Mouse (Mus musculus) G1E (cell line): Measurements from ENCODE around the gene Adra2a. TPM values are rescaled to one million over a fixed set of nuclear protein-coding genes. Genes with fewer than 3 reads are reported as not detected.

Experiments
- ATAC-seq: 2 replicates; pipeline ENCODE4 v1.8.0; 2016; ENCODE audit warnings: mild to moderate bottlenecking; ENCODE audit not compliant: insufficient number of reproducible peaks, poor library complexity, low FRiP score, severe bottlenecking; ENCODE audit errors: extremely low read depth
- DNase-seq: peaks from one replicate; pipeline ENCODE4 v3.0.0; 2012; ENCODE audit warnings: low spot score
- H3K27me3 ChIP-seq: 2 replicates; pipeline ENCODE4 v1.6.1; 2012; ENCODE audit warnings: mild to moderate bottlenecking, low read length, inconsistent platforms; ENCODE audit not compliant: insufficient read depth
- H3K36me3 ChIP-seq: replicated peaks from 2 replicates; pipeline ENCODE3; 2012; ENCODE audit warnings: mild to moderate bottlenecking, inconsistent platforms
- H3K4me1 ChIP-seq: 2 replicates; pipeline ENCODE4 v1.6.1; 2012; ENCODE audit warnings: low read depth, low read length, inconsistent platforms, mixed read lengths; ENCODE audit not compliant: insufficient read depth
- H3K4me3 ChIP-seq: 2 replicates; pipeline ENCODE4 v1.5.1; 2012; ENCODE audit warnings: low read depth, mild to moderate bottlenecking, inconsistent platforms, low read length, moderate library complexity, mixed read lengths
- H3K9me3 ChIP-seq: replicated peaks from 2 replicates; pipeline ENCODE4 v1.6.1; 2012; ENCODE audit warnings: inconsistent platforms
- CTCF ChIP-seq: IDR thresholded peaks from 2 replicates; pipeline ENCODE4 v1.5.1; 2012; ENCODE audit warnings: low read depth, low read length, inconsistent platforms, mixed read lengths
- GATA1 ChIP-seq: IDR thresholded peaks from 2 replicates; pipeline ENCODE4 v1.6.1; 2012; ENCODE audit warnings: borderline replicate concordance, low read length, inconsistent platforms, mixed read lengths
- GATA2 ChIP-seq: IDR thresholded peaks from 2 replicates; pipeline ENCODE4 v1.6.1; 2012; ENCODE audit warnings: low read depth, low read length, inconsistent platforms, borderline replicate concordance
- POLR2AphosphoS5 ChIP-seq: IDR thresholded peaks from 2 replicates; pipeline ENCODE4 v1.6.1; 2012; ENCODE audit warnings: low read depth, low read length, inconsistent platforms; ENCODE audit not compliant: insufficient replicate concordance
- TAL1 ChIP-seq: conservative IDR thresholded peaks from 2 replicates; pipeline ENCODE4 v1.6.1; 2012; ENCODE audit warnings: low read depth, low read length, inconsistent platforms, mixed read lengths
- polyA plus RNA-seq: library from polyadenylated mRNA; stranded (reverse); fragments of >175 nt; gene quantifications from 2 replicates; pipeline ENCODE4 v1.2.3, GENCODE M21; 2012
- total RNA-seq, 2 experiments: library from RNA; stranded (forward) in 1 of 2; stranded (reverse) in 1 of 2; fragments of 200-1000 nt in 1 of 2; fragments of >200 nt in 1 of 2; fragmentation: Nextera tagmentation in 1 of 2; gene quantifications; 2 replicates each; pipeline ENCODE4 v1.2.3; 2014 to 2017

Adra2a gene
- total and polyA plus RNA-seq, 3 experiments, result 8.2 to 40.6 (median 13.2) TPM

GRCm38 (mm10) chr19:54072233-54072800 is 28.4 kb downstream of the Adra2a start:
- H3K4me3 ChIP-seq, result no peak overlapping the region
- peaks cover 17% of the 10 kb centered on the region for H3K4me1 ChIP-seq
- H3K36me3 ChIP-seq, result no peaks in the 10 kb centered on the region
- TF ChIP-seq GATA1, result no peak
- no peak for TF ChIP-seq POLR2AphosphoS5
- no peak for TF ChIP-seq CTCF
- TF ChIP-seq TAL1, result no peak
- TF ChIP-seq GATA2, result no peak
- ATAC-seq (no peak), DNase-seq (no peak)
- H3K27me3 ChIP-seq, result no peaks in the 10 kb centered on the region
- H3K9me3 ChIP-seq, result no peaks in the 10 kb centered on the region

- peaks cover 49% of the 10 kb centered on the region for H3K4me1 ChIP-seq
- H3K27me3 ChIP-seq, result no peaks in the 10 kb centered on the region
- no peak overlapping the region for H3K4me3 ChIP-seq
- TF ChIP-seq POLR2AphosphoS5 (no peak), TAL1 (no peak), GATA1 (no peak), GATA2 (no peak), CTCF (no peak)
- no peaks in the 10 kb centered on the region for H3K36me3 ChIP-seq
- no peaks in the 10 kb centered on the region for H3K9me3 ChIP-seq
- ATAC-seq (no peak), DNase-seq (no peak)
Measured at GRCm38 (mm10) chr19:54076362-54077349, 32.7 kb downstream of the Adra2a start.

- TF ChIP-seq GATA2 (no peak), POLR2AphosphoS5 (no peak)
- H3K9me3 ChIP-seq, result no peaks in the 10 kb centered on the region
- peak overlapping the region; percentile 51; the same call in 1 of the 2 replicates for H3K4me3 ChIP-seq
- peaks cover 10% of the 10 kb centered on the region for H3K36me3 ChIP-seq
- H3K27me3 ChIP-seq, result no peaks in the 10 kb centered on the region
- ATAC-seq (peak; percentile 9; the same call in 1 of the 2 replicates), DNase-seq (no peak)
- H3K4me1 ChIP-seq, result peaks cover 72% of the 10 kb centered on the region
Measured at GRCm38 (mm10) chr19:54081303-54081702, 37.4 kb downstream of the Adra2a start.

GRCm38 (mm10) chr19:54081716-54082165 is 37.8 kb downstream of the Adra2a start:
- ATAC-seq (peak; percentile 85), DNase-seq (peak; percentile 53)
- peak overlapping the region; percentile 39; the same call in 1 of the 2 replicates for H3K4me3 ChIP-seq
- H3K36me3 ChIP-seq, result peaks cover 10% of the 10 kb centered on the region
- peaks cover 73% of the 10 kb centered on the region for H3K4me1 ChIP-seq
- no peaks in the 10 kb centered on the region for H3K9me3 ChIP-seq
- no peak for TF ChIP-seq TAL1
- TF ChIP-seq POLR2AphosphoS5, result no peak
- no peak for TF ChIP-seq CTCF
- no peak for TF ChIP-seq GATA2
- no peaks in the 10 kb centered on the region for H3K27me3 ChIP-seq

- no peaks in the 10 kb centered on the region for H3K9me3 ChIP-seq
- H3K4me1 ChIP-seq, result peaks cover 59% of the 10 kb centered on the region
- TF ChIP-seq TAL1, result peak; percentile 89
- no peak; the same call in 1 of the 2 replicates for TF ChIP-seq GATA2
- DNase-seq, result peak; percentile 73
- peak; percentile 94 for ATAC-seq
- H3K27me3 ChIP-seq, result no peaks in the 10 kb centered on the region
- H3K4me3 ChIP-seq, result peak overlapping the region; percentile 48; the same call in 1 of the 2 replicates
- peaks cover 10% of the 10 kb centered on the region for H3K36me3 ChIP-seq
Measured at GRCm38 (mm10) chr19:54087319-54087718, 43.4 kb downstream of the Adra2a start.

- H3K4me1 ChIP-seq, result peaks cover 10% of the 10 kb centered on the region; the same call in 1 of the 2 replicates
- no peaks in the 10 kb centered on the region for H3K36me3 ChIP-seq
- no peak overlapping the region for H3K4me3 ChIP-seq
- DNase-seq (no peak), ATAC-seq (no peak)
- TF ChIP-seq CTCF (no peak), TAL1 (no peak), POLR2AphosphoS5 (no peak), GATA1 (no peak), GATA2 (no peak)
- H3K27me3 ChIP-seq, result peaks cover 9% of the 10 kb centered on the region
- no peaks in the 10 kb centered on the region for H3K9me3 ChIP-seq
Measured at GRCm38 (mm10) chr19:54093599-54093998, 49.6 kb downstream of the Adra2a start.
